Mouse (Mus musculus) erythroblast, embryonic 14.5 days (primary cell): ENCODE measurements around the gene Zfp853. TPM values are rescaled to one million over a fixed set of nuclear protein-coding genes. Genes with fewer than 3 reads are reported as not detected.

Experiments
- H3K27me3 ChIP-seq: 2 replicates; pipeline ENCODE4 v1.6.1; 2012; ENCODE audit warnings: inconsistent platforms; ENCODE audit not compliant: control insufficient read depth
- H3K36me3 ChIP-seq: 2 replicates; pipeline ENCODE4 v1.6.1; 2012; ENCODE audit warnings: mild to moderate bottlenecking, inconsistent platforms; ENCODE audit not compliant: control insufficient read depth
- H3K4me1 ChIP-seq: 2 replicates; pipeline ENCODE4 v1.6.1; 2012; ENCODE audit warnings: inconsistent platforms; ENCODE audit not compliant: control insufficient read depth
- H3K4me3 ChIP-seq: replicated peaks from 2 replicates; pipeline ENCODE3; 2012; ENCODE audit warnings: moderate library complexity, mild to moderate bottlenecking, inconsistent platforms
- H3K9me3 ChIP-seq: 2 replicates; pipeline ENCODE4 v1.6.1; 2012; ENCODE audit warnings: low read length, inconsistent platforms, mixed read lengths; ENCODE audit not compliant: control insufficient read depth
- GATA1 ChIP-seq: IDR thresholded peaks from 2 replicates; pipeline ENCODE4 v1.6.1; 2012; ENCODE audit warnings: low read length, inconsistent platforms, mixed read lengths
- TAL1 ChIP-seq: IDR thresholded peaks from 3 replicates; pipeline ENCODE4 v1.6.1; 2012; ENCODE audit warnings: low read length, inconsistent platforms, mixed read lengths
- polyA plus RNA-seq: library from polyadenylated mRNA; stranded (reverse); fragments of >175 nt; gene quantifications from 2 replicates; pipeline ENCODE4 v1.2.3, GENCODE M21; 2012

The Zfp853 gene
- polyA plus RNA-seq, 1 experiment = 0.01 TPM

- peaks cover 69% of the 10 kb centered on the region for H3K27me3 ChIP-seq
- TF ChIP-seq TAL1 = no peak
- TF ChIP-seq GATA1 = no peak
- peaks cover 2% of the 10 kb centered on the region; the same call in 1 of the 2 replicates for H3K4me1 ChIP-seq
- H3K36me3 ChIP-seq = peaks cover 5% of the 10 kb centered on the region
- H3K9me3 ChIP-seq = peaks cover 15% of the 10 kb centered on the region; the same call in 1 of the 2 replicates
- no peak overlapping the region for H3K4me3 ChIP-seq
Measured at GRCm38 (mm10) chr5:143252791-143253185, 40.6 kb downstream of the Zfp853 start.

GRCm38 (mm10) chr5:143252039-143252438 is 41.4 kb downstream of the Zfp853 start:
- Histone ChIP-seq H3K9me3 (peaks cover 15% of the 10 kb centered on the region; the same call in 1 of the 2 replicates), H3K36me3 (peaks cover 8% of the 10 kb centered on the region), H3K27me3 (peaks cover 62% of the 10 kb centered on the region), H3K4me3 (no peak overlapping the region), H3K4me1 (peaks cover 2% of the 10 kb centered on the region; the same call in 1 of the 2 replicates)
- TF ChIP-seq GATA1 (no peak), TAL1 (no peak)

DNA sequence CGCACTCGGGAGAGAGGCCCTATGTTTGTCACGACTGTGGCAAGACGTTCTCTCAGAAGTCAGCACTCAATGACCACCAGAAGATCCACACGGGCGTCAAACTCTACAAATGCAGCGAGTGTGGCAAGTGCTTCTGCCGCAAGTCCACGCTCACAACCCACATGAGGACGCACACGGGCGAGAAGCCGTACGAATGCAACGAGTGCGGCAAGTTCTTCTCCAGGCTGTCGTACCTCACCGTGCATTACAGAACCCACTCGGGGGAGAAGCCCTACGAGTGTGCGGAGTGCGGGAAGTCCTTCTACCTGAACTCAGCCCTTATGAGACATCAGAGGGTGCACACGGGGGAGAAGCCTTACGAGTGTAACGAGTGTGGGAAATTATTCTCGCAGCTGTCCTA is 48.5 kb downstream of the Zfp853 start:
- Histone ChIP-seq H3K9me3 (peaks cover 11% of the 10 kb centered on the region), H3K4me3 (no peak overlapping the region), H3K36me3 (peaks cover 64% of the 10 kb centered on the region), H3K27me3 (no peaks in the 10 kb centered on the region), H3K4me1 (no peaks in the 10 kb centered on the region)
- TF ChIP-seq GATA1 = no peak
- TF ChIP-seq TAL1 = no peak

Other genes with a start within 250 kb of the Zfp853 start
- gene Rnf216, start 180.6 kb downstream of the Zfp853 start, polyA plus RNA-seq = 2.4 and 2.9 TPM in 2 replicates
- not detected in 2 replicates for gene Olfr718-ps1, start 146.0 kb downstream of the Zfp853 start, polyA plus RNA-seq
- 0.01 and 0.02 TPM in 2 replicates for gene Rbak, start 112.8 kb downstream of the Zfp853 start, polyA plus RNA-seq
- gene Spdye4b, start 112.6 kb downstream of the Zfp853 start, polyA plus RNA-seq = not detected in 2 replicates
- 0.02 TPM in 1 of 2 replicates, not detected in the other for gene Spdye4a, start 66.7 kb downstream of the Zfp853 start, polyA plus RNA-seq
- gene Zfp12, start 58.5 kb downstream of the Zfp853 start, polyA plus RNA-seq = 0.02 TPM in 2 replicates
- 0.02 TPM in 2 replicates for gene Zfp316, start 23.6 kb downstream of the Zfp853 start, polyA plus RNA-seq
- 9.0 and 10.0 TPM in 2 replicates for gene E130309D02Rik, start 21.7 kb upstream of the Zfp853 start, polyA plus RNA-seq
- gene Zdhhc4, start 35.6 kb upstream of the Zfp853 start, polyA plus RNA-seq = 4.9 and 6.6 TPM in 2 replicates
- gene Grid2ip, start 63.7 kb upstream of the Zfp853 start, polyA plus RNA-seq = not detected in 2 replicates
- gene Kdelr2, start 110.2 kb upstream of the Zfp853 start, polyA plus RNA-seq = 4.8 and 5.2 TPM in 2 replicates
- 0.52 and 0.87 TPM in 2 replicates for gene Daglb, start 171.0 kb upstream of the Zfp853 start, polyA plus RNA-seq
- gene Rac1, start 234.4 kb upstream of the Zfp853 start, polyA plus RNA-seq = 7.6 and 8.1 TPM in 2 replicates